Mouse (Mus musculus) mesoderm, embryonic 11.5 days (tissue): Measurements from ENCODE around the gene Odf2l.

Source experiments
- DNase-seq: peaks from one replicate; pipeline ENCODE4 v3.0.0-alpha.2; 2012; ENCODE audit warnings: low read depth, low spot score

Gene Odf2l

GRCm38 (mm10) chr3:145118254-145119001 is at the start of gene Odf2l:
TSS of gene Odf2l (plus strand) at chr3:145118588.
- DNase-seq = peak; percentile 97

- DNase-seq = no peak
Observed at GRCm38 (mm10) chr3:145068964-145069363, 49.4 kb upstream of the Odf2l start.

GRCm38 (mm10) chr3:145072339-145072738 is 46.0 kb upstream of the Odf2l start:
- no peak for DNase-seq

GRCm38 (mm10) chr3:145078405-145078804 is 40.0 kb upstream of the Odf2l start:
- DNase-seq = no peak

GRCm38 (mm10) chr3:145080904-145081303 is 37.5 kb upstream of the Odf2l start:
- DNase-seq = no peak

GRCm38 (mm10) chr3:145083081-145083480 is 35.3 kb upstream of the Odf2l start:
- no peak for DNase-seq

- no peak for DNase-seq
Observed at GRCm38 (mm10) chr3:145086180-145086579, 32.2 kb upstream of the Odf2l start.

GRCm38 (mm10) chr3:145087857-145088598 is 30.4 kb upstream of the Odf2l start:
- DNase-seq = no peak

GRCm38 (mm10) chr3:145099291-145099690 is 19.1 kb upstream of the Odf2l start, which contains the start of gene Clca2:
TSS of gene Clca2 (minus strand) at chr3:145099443.
- DNase-seq = no peak

- no peak for DNase-seq
Observed at GRCm38 (mm10) chr3:145101891-145102555, 16.4 kb upstream of the Odf2l start.

GRCm38 (mm10) chr3:145103321-145103720 is 15.1 kb upstream of the Odf2l start:
- DNase-seq = no peak

- no peak for DNase-seq
Observed at GRCm38 (mm10) chr3:145103770-145104169, 14.6 kb upstream of the Odf2l start.

- no peak for DNase-seq
Observed at GRCm38 (mm10) chr3:145105076-145105772, 13.2 kb upstream of the Odf2l start.

GRCm38 (mm10) chr3:145105773-145106504 is 12.4 kb upstream of the Odf2l start:
- DNase-seq = no peak

GRCm38 (mm10) chr3:145115169-145115568 is 3.2 kb upstream of the Odf2l start:
- no peak for DNase-seq

GRCm38 (mm10) chr3:145117637-145118036 is 751 bp upstream of the Odf2l start:
- no peak for DNase-seq

GRCm38 (mm10) chr3:145119002-145119358 is 592 bp downstream of the Odf2l start:
- no peak for DNase-seq

GRCm38 (mm10) chr3:145119425-145119824 is 1.0 kb downstream of the Odf2l start:
- DNase-seq = no peak

- DNase-seq = no peak
Observed at GRCm38 (mm10) chr3:145126618-145127017, 8.2 kb downstream of the Odf2l start.

GRCm38 (mm10) chr3:145129356-145129755 is 11.0 kb downstream of the Odf2l start:
- DNase-seq = no peak

GRCm38 (mm10) chr3:145131210-145131868 is 13.0 kb downstream of the Odf2l start:
- peak; percentile 47 for DNase-seq
